Mouse (Mus musculus) bone marrow macrophage, adult 2 months (primary cell): ENCODE results near the gene Ptprh. TPM values are rescaled to one million over a fixed set of nuclear protein-coding genes. Genes with fewer than 3 reads are reported as not detected.
"Not testable (repeated sequence)": the region's sequence is repeated elsewhere in the genome, so short reads cannot be mapped to it uniquely, and the experiment has no call there.

ENCODE experiments used
- H3K27ac ChIP-seq: 2 replicates; pipeline ENCODE4 v1.5.1; 2012; ENCODE audit warnings: low read depth, low read length; ENCODE audit not compliant: insufficient read depth
- H3K4me1 ChIP-seq: 2 replicates; pipeline ENCODE4 v1.6.1; 2012; ENCODE audit warnings: low read length; ENCODE audit not compliant: control insufficient read depth, insufficient read depth
- H3K4me3 ChIP-seq: 2 replicates; pipeline ENCODE4 v1.5.1; 2012; ENCODE audit warnings: mild to moderate bottlenecking, low read length, moderate library complexity; ENCODE audit not compliant: insufficient read depth
- CTCF ChIP-seq: IDR thresholded peaks from 2 replicates; pipeline ENCODE4 v1.5.1; 2012; ENCODE audit warnings: low read depth, mild to moderate bottlenecking, low read length, moderate library complexity
- POLR2A ChIP-seq: IDR thresholded peaks from 2 replicates; pipeline ENCODE4 v1.6.1; 2012; ENCODE audit warnings: mild to moderate bottlenecking, low read depth, low read length, borderline replicate concordance
- polyA plus RNA-seq: library from polyadenylated mRNA; stranded (reverse); fragments of >200 nt; gene quantifications from 2 replicates; pipeline ENCODE4 v1.2.4, GENCODE M21; 2012; ENCODE audit not compliant: missing spikeins, insufficient read depth, insufficient read length

Gene Ptprh
- polyA plus RNA-seq, 1 experiment, result not detected

DNA sequence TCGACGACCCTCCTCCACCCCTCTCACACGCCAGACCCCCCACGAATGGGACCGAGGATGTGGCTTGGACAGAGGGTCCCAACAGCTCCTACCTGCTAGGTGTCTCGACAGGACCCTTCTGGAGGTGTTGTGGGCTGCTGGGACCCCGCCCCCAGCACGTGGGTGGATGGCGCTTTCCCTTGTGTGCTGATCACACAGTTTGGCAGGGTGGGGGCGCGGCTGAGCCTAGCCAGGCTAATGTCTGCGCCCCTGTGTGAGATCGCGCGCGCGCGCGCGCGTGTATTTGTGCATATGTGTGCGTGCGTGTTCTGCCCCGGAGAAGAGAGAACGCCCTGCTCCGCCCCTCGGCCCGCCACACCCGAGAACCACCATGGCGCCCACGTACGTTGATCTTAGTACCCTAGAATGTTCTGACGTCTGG, 56.6 kb downstream of the Ptprh start, which contains the start of gene Syt5:
TSS of gene Syt5 (minus strand) at position 321 of the 421 bp plus-strand sequence.
- Histone ChIP-seq H3K4me3 (no peak within 1 kb of the TSS), H3K4me1 (no peaks in the 10 kb centered on the region), H3K27ac (no peak within 1 kb of the TSS)
- TF ChIP-seq CTCF (no peak), POLR2A (no peak)

DNA sequence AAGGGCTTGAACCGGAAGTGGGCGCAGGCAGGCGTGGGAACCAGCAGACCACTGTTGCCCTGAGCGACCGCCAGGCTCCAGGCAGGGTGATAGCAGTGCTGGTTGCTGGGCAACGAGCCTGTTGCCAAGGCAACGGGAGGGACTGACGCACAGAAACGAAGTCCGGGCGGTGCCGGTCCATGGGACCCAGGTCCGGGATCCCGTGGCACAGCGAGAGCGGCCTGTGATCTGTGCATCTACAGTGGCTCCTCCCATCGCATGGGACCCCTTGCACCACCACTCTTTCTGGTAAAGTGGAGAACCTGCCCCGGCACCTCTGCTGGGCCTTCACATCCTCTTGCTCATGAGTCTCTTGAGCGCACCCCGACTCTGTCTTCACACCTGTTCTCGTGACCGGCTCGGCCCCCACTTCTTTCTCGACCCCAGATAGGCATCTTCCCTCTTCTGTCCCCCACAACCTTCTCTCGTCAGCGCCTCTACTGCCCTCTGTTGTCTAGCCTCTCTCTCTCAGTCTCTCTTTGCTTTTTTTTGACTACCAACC, 57.2 kb downstream of the Ptprh start:
- Histone ChIP-seq H3K4me3 (no peak overlapping the region), H3K4me1 (no peaks in the 10 kb centered on the region), H3K27ac (no peak overlapping the region)
- TF ChIP-seq POLR2A (no peak), CTCF (no peak)

- Histone ChIP-seq H3K27ac (no peak overlapping the region), H3K4me3 (no peak overlapping the region), H3K4me1 (no peaks in the 10 kb centered on the region)
- TF ChIP-seq CTCF, result no peak
Observed at GRCm38 (mm10) chr7:4546050-4546449, 57.8 kb downstream of the Ptprh start.

- TF ChIP-seq POLR2A (no peak), CTCF (no peak)
- no peak overlapping the region for H3K4me3 ChIP-seq
- no peak overlapping the region for H3K27ac ChIP-seq
- no peaks in the 10 kb centered on the region for H3K4me1 ChIP-seq
Observed at GRCm38 (mm10) chr7:4542013-4542412, 61.8 kb downstream of the Ptprh start.

GRCm38 (mm10) chr7:4541344-4541743, 62.5 kb downstream of the Ptprh start:
- Histone ChIP-seq H3K27ac (no peak overlapping the region), H3K4me3 (no peak overlapping the region), H3K4me1 (no peaks in the 10 kb centered on the region)
- TF ChIP-seq POLR2A, result no peak
- no peak for TF ChIP-seq CTCF

DNA sequence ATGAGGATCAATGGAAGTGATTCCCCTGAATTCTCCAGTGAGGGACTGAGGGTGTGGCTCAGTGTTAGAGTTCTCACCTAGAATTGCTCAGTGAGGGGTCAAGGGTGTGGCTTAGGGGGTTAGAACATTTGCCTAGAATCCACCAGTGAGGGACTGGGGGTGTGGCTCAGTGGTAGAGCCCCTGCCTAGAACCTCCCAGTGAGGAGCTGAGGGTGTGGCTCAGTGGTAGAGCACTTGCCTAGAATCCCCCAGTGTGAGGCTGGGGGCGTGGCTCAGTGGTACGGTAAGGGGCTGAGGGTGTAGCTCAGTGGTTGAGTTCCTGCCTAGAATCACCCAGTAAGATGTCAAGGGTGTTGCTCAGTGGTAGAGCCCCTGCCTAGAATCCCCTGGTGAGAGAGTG, 64.8 kb downstream of the Ptprh start:
- H3K4me3 ChIP-seq, result no peak overlapping the region
- H3K4me1 ChIP-seq, result no peaks in the 10 kb centered on the region
- TF ChIP-seq CTCF, result no peak
- no peak for TF ChIP-seq POLR2A
- H3K27ac ChIP-seq, result no peak overlapping the region

DNA sequence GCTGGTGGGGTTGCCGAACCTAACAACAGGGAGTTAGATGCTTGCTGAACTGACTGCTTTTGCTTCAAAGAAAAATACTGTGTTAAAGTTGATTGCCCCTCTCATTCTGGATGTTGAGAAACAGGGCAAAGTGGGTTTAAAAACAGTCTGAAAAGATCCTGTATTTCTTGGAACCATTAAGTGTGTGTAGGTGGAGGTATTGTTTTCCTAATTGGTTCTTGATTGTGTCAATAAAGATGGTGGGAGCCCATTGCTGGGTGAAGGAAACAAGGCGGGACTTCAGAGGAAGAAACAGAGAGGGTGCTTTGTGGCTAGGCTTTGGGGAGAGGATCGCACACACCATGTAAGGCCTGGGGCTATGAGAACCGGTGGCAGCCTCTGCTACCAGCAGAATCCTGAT, 66.7 kb downstream of the Ptprh start:
- TF ChIP-seq POLR2A (no peak), CTCF (no peak)
- Histone ChIP-seq H3K4me1 (no peaks in the 10 kb centered on the region), H3K4me3 (no peak overlapping the region), H3K27ac (no peak overlapping the region)

DNA sequence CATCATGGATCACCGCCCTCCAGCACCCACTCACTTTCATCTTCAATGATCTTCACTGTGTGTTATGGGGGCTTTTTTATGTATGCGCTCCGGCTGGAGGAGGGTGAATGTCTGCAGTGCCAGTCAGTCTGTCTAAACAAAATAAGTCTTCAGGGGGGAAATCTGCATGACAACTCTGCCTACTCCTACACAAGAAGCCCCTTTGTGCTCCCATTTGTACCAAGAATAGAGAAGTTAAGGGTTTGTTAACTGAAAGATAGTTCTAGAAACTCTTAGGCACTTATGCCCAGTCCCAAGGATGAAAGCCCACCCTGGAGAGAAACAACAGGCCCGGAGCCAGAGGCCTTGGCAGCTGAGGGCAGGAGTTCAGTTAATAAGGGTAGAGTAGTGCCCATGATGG, 67.5 kb downstream of the Ptprh start:
- H3K27ac ChIP-seq, result no peak overlapping the region
- H3K4me1 ChIP-seq, result no peaks in the 10 kb centered on the region
- H3K4me3 ChIP-seq, result no peak overlapping the region
- no peak for TF ChIP-seq CTCF
- TF ChIP-seq POLR2A, result no peak

- TF ChIP-seq POLR2A (no peak), CTCF (no peak)
- peak within 1 kb of the TSS; percentile 23 for H3K4me3 ChIP-seq
- no peak within 1 kb of the TSS for H3K27ac ChIP-seq
- H3K4me1 ChIP-seq, result peaks cover 8% of the 10 kb centered on the region
Observed at GRCm38 (mm10) chr7:4532005-4532729, 71.7 kb downstream of the Ptprh start, which contains the start of gene Dnaaf3. Gene Dnaaf3 (minus strand): TSS chr7:4532453.

DNA sequence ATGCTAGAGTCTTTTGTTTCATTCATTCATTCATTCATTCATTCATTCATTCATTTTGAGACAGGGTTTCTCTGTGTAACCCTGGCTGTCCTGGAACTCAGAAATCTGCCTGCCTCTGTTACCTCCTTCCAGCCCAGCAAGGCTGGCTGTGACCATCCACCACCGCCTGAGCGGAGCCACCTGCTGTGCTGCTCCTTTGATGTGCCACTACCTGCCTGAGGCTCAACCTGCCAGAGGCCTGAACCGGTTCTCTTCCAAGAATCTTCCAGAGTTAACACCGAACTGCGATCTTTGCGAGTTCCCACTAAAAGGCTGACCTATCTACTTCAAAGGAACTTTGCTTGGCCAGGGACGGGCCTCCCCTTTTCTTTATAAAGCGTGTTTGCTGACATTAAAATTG, 73.7 kb downstream of the Ptprh start:
- not testable (repeated sequence) for H3K4me3 ChIP-seq, H3K27ac ChIP-seq
- peaks cover 12% of the 10 kb centered on the region for H3K4me1 ChIP-seq
